Mouse (Mus musculus): ENCODE results near the gene Fbxw2.

DNA sequence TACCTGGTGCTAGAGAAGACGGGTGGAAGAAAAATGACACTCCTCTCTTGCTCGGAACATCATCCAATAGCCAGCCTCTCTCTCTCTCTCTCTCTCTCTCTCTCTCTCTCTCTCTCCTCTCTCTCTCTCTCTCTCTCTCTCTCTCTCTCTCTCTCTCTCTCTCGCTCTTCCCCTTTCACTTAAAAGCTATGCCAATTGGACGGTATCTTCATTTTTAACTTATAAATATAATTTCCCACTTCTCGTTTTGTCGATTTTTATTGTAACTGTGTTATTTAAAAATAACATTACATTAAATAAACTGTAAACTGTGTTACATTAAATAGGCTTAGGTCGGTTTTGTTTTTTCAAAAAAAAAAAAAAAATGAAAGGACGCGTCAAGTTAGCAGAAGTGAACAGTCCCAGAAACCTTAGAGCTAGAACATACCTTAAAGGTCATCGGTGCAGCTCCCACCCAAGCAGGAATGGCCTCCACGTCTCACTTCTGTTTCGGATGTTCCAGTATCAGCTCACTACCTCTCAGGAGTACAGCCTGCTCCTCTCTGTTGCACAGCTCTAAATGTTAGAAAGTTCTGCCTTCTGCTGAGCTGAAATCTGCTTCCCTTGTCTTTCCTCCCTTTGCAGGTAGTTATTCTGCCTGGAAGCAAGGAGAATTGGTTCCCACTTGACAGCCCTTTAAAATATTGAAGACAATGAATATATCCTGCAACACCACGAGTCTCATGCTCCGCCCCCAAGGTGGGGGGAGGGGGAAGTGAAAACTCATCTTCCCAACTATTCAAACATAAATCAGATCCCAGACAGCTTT is 71.4 kb downstream of the Fbxw2 start, which contains the start of gene Gapvd1:
- TF ChIP-seq CTCF (IDR thresholded peaks at IDR 0.05; ENCODE audit: low read depth, low read length), result no peak
- TF ChIP-seq POLR2A (IDR thresholded peaks at IDR 0.05; ENCODE audit: insufficient read depth, low read length), result no peak
